8 mouse cellular contexts compared by ENCODE assay signal in genomic region chr10:42842358-42842757, GRCm38 (mm10). TPM values are rescaled to one million over a fixed set of nuclear protein-coding genes. Genes with fewer than 3 reads are reported as not detected.
A peak's percentile ranks its signal among the peaks of the same experiment; 100 is the strongest.
DNase-seq lines count a peak whose midpoint lies in the region; ATAC-seq and TF ChIP-seq lines count a peak whose summit lies in the region.

No protein-coding gene starts in this region.

- H3K27me3 ChIP-seq in forebrain, embryonic 12.5 days, result no peaks in the 10 kb centered on the region
- no peaks in the 10 kb centered on the region for H3K27me3 ChIP-seq in heart, postnatal 0 days (ENCODE audit: control insufficient read depth, insufficient read depth, low read length)

- DNase-seq in ES-CJ7 (ENCODE audit: low read depth, low spot score), result peak; percentile 71
- peak; percentile 52 for DNase-seq in c-Kit-positive CD71-positive TER-119-positive erythroid progenitor cells, embryonic 14.5 days (ENCODE audit: low spot score)
- peak; percentile 41 for DNase-seq in heart, postnatal 0 days (ENCODE audit: low spot score)
- DNase-seq in kidney, postnatal 25 days, result peak; percentile 75 to 76
- peak; percentile 85 for DNase-seq in lung, postnatal 10 days
- DNase-seq in retina, embryonic 14.5 days (ENCODE audit: low spot score), result peak; percentile 84
- DNase-seq in thymus, postnatal 14 days, result peak; percentile 83

- H3K4me3 ChIP-seq in forebrain, embryonic 12.5 days (replicated peaks), result no peak overlapping the region
- no peak overlapping the region for H3K4me3 ChIP-seq in heart, postnatal 0 days (ENCODE audit: low read depth, low read length)

- ATAC-seq in forebrain, embryonic 12.5 days (ENCODE audit: low FRiP score), result peak; percentile 72
- peak; percentile 53 for ATAC-seq in heart, postnatal 0 days (ENCODE audit: insufficient read depth, low read depth)

- no peak for TF ChIP-seq EP300 in heart, postnatal 0 days (IDR thresholded peaks at IDR 0.05; ENCODE audit: low read depth)

- no peak overlapping the region for H3K4me2 ChIP-seq in forebrain, embryonic 12.5 days
- no peak overlapping the region for H3K4me2 ChIP-seq in heart, postnatal 0 days (ENCODE audit: low read depth, low read length)

- H3K4me1 ChIP-seq in forebrain, embryonic 12.5 days, result no peaks in the 10 kb centered on the region
- H3K4me1 ChIP-seq in heart, postnatal 0 days (ENCODE audit: control insufficient read depth, insufficient read depth), result no peaks in the 10 kb centered on the region

- no peak overlapping the region for H3K9ac ChIP-seq in forebrain, embryonic 12.5 days
- H3K9ac ChIP-seq in heart, postnatal 0 days (replicated peaks; ENCODE audit: low read depth, low read length), result no peak overlapping the region

- 14% methylated on average over 9 of the region's 9 CpGs for WGBS in forebrain, embryonic 12.5 days
- WGBS in heart, postnatal 0 days, result 8% methylated on average over 9 of the region's 9 CpGs

- H3K36me3 ChIP-seq in forebrain, embryonic 12.5 days (replicated peaks), result peaks cover 21% of the 10 kb centered on the region
- no peaks in the 10 kb centered on the region; the same call in 1 of the 2 replicates for H3K36me3 ChIP-seq in heart, postnatal 0 days (replicated peaks; ENCODE audit: control insufficient read depth, insufficient read depth, low read length)

- TF ChIP-seq CTCF in heart, postnatal 0 days (IDR thresholded peaks at IDR 0.05; ENCODE audit: low read depth), result peak; percentile 86

- H3K9me3 ChIP-seq in forebrain, embryonic 12.5 days, result no peaks in the 10 kb centered on the region
- no peaks in the 10 kb centered on the region; the same call in 1 of the 2 replicates for H3K9me3 ChIP-seq in heart, postnatal 0 days (replicated peaks; ENCODE audit: control insufficient read depth, low read length)

- no peak overlapping the region for H3K27ac ChIP-seq in forebrain, embryonic 12.5 days
- H3K27ac ChIP-seq in heart, postnatal 0 days (ENCODE audit: low read depth), result no peak overlapping the region

RNA-seq across cellular contexts. Expression of gene Scml4, which starts 17.8 kb away (rescaled TPM):
- 2.9 and 3.0 TPM in 2 replicates for polyA plus RNA-seq in forebrain, embryonic 12.5 days (2016; fragmentation: Nextera tagmentation; extraction: Ambion mirVana)
- total RNA-seq in heart, postnatal 0 days (2014; rRNA removed; ENCODE audit: low replicate concordance), result 0.19 and 4.9 TPM in 2 replicates
- 1.1 and 1.2 TPM in 2 replicates for polyA plus RNA-seq in heart, postnatal 0 days (2015; fragmentation: Nextera tagmentation; extraction: Ambion mirVana)
